Mouse (Mus musculus) lung, postnatal 0 days (tissue): ENCODE results near the gene Lrrk2.

Source experiments
- CTCF ChIP-seq: IDR thresholded peaks from 2 replicates; pipeline ENCODE4 v1.5.1; 2016; ENCODE audit warnings: antibody characterized with exemption, mild to moderate bottlenecking
- EP300 ChIP-seq: IDR thresholded peaks from 2 replicates; pipeline ENCODE4 v1.6.1; 2016; ENCODE audit warnings: antibody characterized with exemption, mild to moderate bottlenecking, control low read depth

- TF ChIP-seq CTCF (no peak), EP300 (no peak)
Observed at GRCm38 (mm10) chr15:91735216-91735922, 62.4 kb downstream of the Lrrk2 start.
